Mouse (Mus musculus) embryo, embryonic 11.5 days (tissue): ENCODE results near the gene Orai3.
"Not testable (repeated sequence)": the region's sequence is repeated elsewhere in the genome, so short reads cannot be mapped to it uniquely, and the experiment has no call there.

ENCODE experiments used
- DNase-seq: peaks from one replicate; pipeline ENCODE4 v3.0.0-alpha.2; 2012; ENCODE audit warnings: low read depth, low spot score

The Orai3 gene

GRCm38 (mm10) chr7:127769651-127770038 is at the start of gene Orai3:
Gene Orai3 (plus strand): TSS chr7:127769815.
- peak; percentile 66 for DNase-seq

- no peak for DNase-seq
Observed at GRCm38 (mm10) chr7:127725490-127725889, 44.1 kb upstream of the Orai3 start.

- DNase-seq = no peak
Observed at GRCm38 (mm10) chr7:127725924-127726323, 43.7 kb upstream of the Orai3 start.

GRCm38 (mm10) chr7:127727898-127728297 is 41.7 kb upstream of the Orai3 start:
- DNase-seq = no peak

- no peak for DNase-seq
Observed at GRCm38 (mm10) chr7:127730170-127730569, 39.4 kb upstream of the Orai3 start.

- DNase-seq = not testable (repeated sequence)
Observed at GRCm38 (mm10) chr7:127732066-127732465, 37.5 kb upstream of the Orai3 start, which contains the start of gene Ctf2. Gene Ctf2 (minus strand): TSS chr7:127732166.

GRCm38 (mm10) chr7:127744366-127745045 is 25.1 kb upstream of the Orai3 start, which contains the start of gene Fbxl19:
Gene Fbxl19 (plus strand): TSS chr7:127744543.
- DNase-seq = peak; percentile 64

- peak; percentile 91 for DNase-seq
Observed at GRCm38 (mm10) chr7:127745251-127745651, 24.4 kb upstream of the Orai3 start.

- DNase-seq = peak; percentile 97
Observed at GRCm38 (mm10) chr7:127745652-127746493, 23.7 kb upstream of the Orai3 start.

GRCm38 (mm10) chr7:127746494-127747491 is 22.8 kb upstream of the Orai3 start:
- peak; percentile 36 for DNase-seq

- DNase-seq = no peak
Observed at GRCm38 (mm10) chr7:127747559-127748234, 21.9 kb upstream of the Orai3 start.

GRCm38 (mm10) chr7:127748235-127748560 is 21.4 kb upstream of the Orai3 start:
- DNase-seq = no peak

- DNase-seq = no peak
Observed at GRCm38 (mm10) chr7:127750131-127751127, 19.2 kb upstream of the Orai3 start.

GRCm38 (mm10) chr7:127751619-127752018 is 18.0 kb upstream of the Orai3 start:
- DNase-seq = no peak

- DNase-seq = no peak
Observed at GRCm38 (mm10) chr7:127752069-127752468, 17.5 kb upstream of the Orai3 start.

- DNase-seq = no peak
Observed at GRCm38 (mm10) chr7:127753158-127753557, 16.5 kb upstream of the Orai3 start.

GRCm38 (mm10) chr7:127753741-127754140 is 15.9 kb upstream of the Orai3 start:
- no peak for DNase-seq

GRCm38 (mm10) chr7:127759716-127760115 is 9.9 kb upstream of the Orai3 start:
- no peak for DNase-seq

- no peak for DNase-seq
Observed at GRCm38 (mm10) chr7:127760478-127760877, 9.1 kb upstream of the Orai3 start.

- peak; percentile 48 for DNase-seq
Observed at GRCm38 (mm10) chr7:127761026-127761425, 8.6 kb upstream of the Orai3 start.
